Mouse (Mus musculus) forebrain, embryonic 16.5 days (tissue): Measurements from ENCODE around the gene Olfr866. TPM values are rescaled to one million over a fixed set of nuclear protein-coding genes. Genes with fewer than 3 reads are reported as not detected.

Experiments used
- ATAC-seq: fragments of 200-750 bp; cut with Nextera tagmentation; 2 replicates; pipeline ENCODE4 v1.8.0; 2017; ENCODE audit warnings: mild to moderate bottlenecking, moderate library complexity
- H3K27ac ChIP-seq: fragments of 300-500 bp; sonication (generic); 2 replicates; pipeline ENCODE4 v1.5.1; 2014; ENCODE audit warnings: low read length, control low read depth
- H3K27me3 ChIP-seq: fragments of 300-500 bp; sonication (generic); replicated peaks from 2 replicates; pipeline ENCODE4 v1.6.1; 2014; ENCODE audit warnings: low read length; ENCODE audit not compliant: control insufficient read depth, insufficient read depth
- H3K36me3 ChIP-seq: fragments of 300-500 bp; sonication (generic); 2 replicates; pipeline ENCODE4 v1.6.1; 2014; ENCODE audit not compliant: control insufficient read depth, insufficient read depth
- H3K4me1 ChIP-seq: fragments of 300-500 bp; sonication (generic); replicated peaks from 2 replicates; pipeline ENCODE4 v1.6.1; 2014; ENCODE audit warnings: low read length; ENCODE audit not compliant: control insufficient read depth, insufficient read depth
- H3K4me2 ChIP-seq: fragments of 300-500 bp; sonication (generic); 2 replicates; pipeline ENCODE4 v1.6.1; 2014; ENCODE audit warnings: mild to moderate bottlenecking, low read length, control low read depth
- H3K4me3 ChIP-seq: fragments of 300-500 bp; sonication (generic); replicated peaks from 2 replicates; pipeline ENCODE4 v1.5.1; 2014; ENCODE audit warnings: mild to moderate bottlenecking, low read length, control low read depth
- H3K9ac ChIP-seq: fragments of 300-500 bp; sonication (generic); replicated peaks from 2 replicates; pipeline ENCODE4 v1.6.1; 2014; ENCODE audit warnings: low read depth, low read length, control low read depth
- H3K9me3 ChIP-seq: fragments of 300-500 bp; sonication (generic); 2 replicates; pipeline ENCODE4 v1.6.1; 2016; ENCODE audit warnings: low read length; ENCODE audit not compliant: control insufficient read depth
- WGBS: fragments of 180-500 bp; shearing (Covaris S2); extraction: QIAGEN DNeasy Blood & Tissue Kit; methylation state at CpG from one replicate; pipeline ENCODE4 v1.1.7; 2014; 5-methylcytosine and 5-hydroxymethylcytosine counted together
- microRNA-seq: library from miRNA; unstranded; fragments of <30 nt; microRNA quantifications from one replicate; pipeline ENCODE4, GENCODE M21; 2017
- polyA plus RNA-seq: library from polyadenylated mRNA; unstranded; fragments of >200 nt; fragmentation: Nextera tagmentation; extraction: Ambion mirVana; gene quantifications from 2 replicates; pipeline ENCODE4 v1.2.1, GENCODE M21; 2015

Olfr866 gene
- polyA plus RNA-seq: not detected in 2 replicates

DNA sequence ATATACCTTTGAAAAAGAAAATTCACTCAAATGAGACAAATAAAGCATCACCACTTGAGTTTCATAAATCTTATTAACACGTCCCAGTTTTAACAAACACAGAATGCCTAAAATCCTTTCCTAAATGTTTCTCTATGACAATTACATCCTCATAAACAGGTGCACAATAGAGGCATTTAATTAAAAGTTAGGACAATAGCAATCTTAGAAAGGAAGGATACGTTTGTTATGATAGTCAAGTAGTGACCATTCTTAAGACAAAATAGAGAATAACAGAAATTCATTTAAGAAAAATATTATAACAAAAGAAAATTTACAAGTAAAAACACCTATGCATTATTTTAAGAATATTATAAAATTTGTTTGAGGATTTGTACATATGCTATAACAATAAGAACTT is at the start of gene Olfr866:
Gene Olfr866, minus strand, starts transcription at position 101 of the 400 bp plus-strand sequence.
- Histone ChIP-seq H3K4me1 (no peaks in the 10 kb centered on the region), H3K27me3 (no peaks in the 10 kb centered on the region), H3K9me3 (no peaks in the 10 kb centered on the region), H3K4me3 (no peak within 1 kb of the TSS), H3K4me2 (no peak within 1 kb of the TSS), H3K9ac (no peak within 1 kb of the TSS), H3K36me3 (no peaks in the 10 kb centered on the region), H3K27ac (no peak within 1 kb of the TSS)
- WGBS: 82% methylated on average over 2 of the region's 2 CpGs
- no peak for ATAC-seq

DNA sequence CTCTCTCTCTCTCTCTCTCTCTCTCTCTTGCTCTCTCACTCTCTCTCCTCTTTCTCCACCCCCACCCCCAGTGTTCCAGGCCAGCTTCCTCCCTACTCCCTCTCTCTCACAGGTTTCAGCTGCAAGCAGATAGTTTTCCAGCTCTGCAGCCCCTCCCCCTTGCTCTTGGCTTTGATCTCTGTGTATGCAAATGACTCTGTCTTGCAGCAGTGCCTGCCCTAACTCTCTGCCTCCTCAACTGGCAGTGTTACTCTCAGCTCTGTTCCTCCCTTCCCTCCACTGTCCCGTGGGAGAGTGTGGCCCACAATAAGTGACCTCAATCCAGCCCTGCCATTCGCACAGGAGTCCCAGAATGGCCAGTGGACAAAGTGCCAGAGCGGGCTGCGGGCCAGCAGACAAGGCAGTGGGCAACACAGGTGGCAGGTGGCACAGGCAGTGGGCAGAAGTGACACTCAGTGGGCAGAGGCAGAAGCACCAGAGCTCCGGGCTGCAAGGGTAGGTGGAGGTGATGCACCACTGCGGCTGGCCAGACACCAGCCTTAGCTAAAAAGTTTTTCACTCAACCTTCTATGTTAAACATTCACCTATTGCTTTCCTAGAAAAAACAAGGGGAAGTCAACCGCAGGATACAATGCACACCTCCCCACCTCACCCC is 45.8 kb upstream of the Olfr866 start:
- WGBS: 76% methylated on average over 7 of the region's 7 CpGs
- no peaks in the 10 kb centered on the region for H3K36me3 ChIP-seq
- no peak for ATAC-seq
- no peak overlapping the region for H3K4me2 ChIP-seq
- no peaks in the 10 kb centered on the region for H3K4me1 ChIP-seq
- H3K9ac ChIP-seq: no peak overlapping the region
- no peak overlapping the region for H3K27ac ChIP-seq
- H3K27me3 ChIP-seq: no peaks in the 10 kb centered on the region
- peaks cover 23% of the 10 kb centered on the region for H3K9me3 ChIP-seq
- H3K4me3 ChIP-seq: no peak overlapping the region

DNA sequence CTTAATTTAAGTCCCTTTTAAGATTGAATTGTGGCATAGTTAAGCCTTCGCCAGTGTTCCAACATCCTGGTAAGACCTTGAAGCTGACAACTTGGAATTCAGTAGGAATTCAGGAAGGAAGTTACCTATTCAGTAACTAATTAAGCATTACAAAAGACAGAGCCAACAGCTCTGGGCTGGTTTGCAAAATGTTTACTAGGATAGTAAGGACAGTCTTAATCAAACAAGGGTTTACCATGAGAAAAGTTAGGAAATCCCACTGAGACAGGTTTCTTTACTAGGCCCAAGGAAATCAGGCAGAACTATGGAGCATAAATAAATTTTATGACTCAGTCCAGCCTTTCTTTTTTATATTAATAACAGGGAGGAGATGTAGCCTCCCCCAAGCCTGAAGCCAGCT is 43.5 kb upstream of the Olfr866 start:
- H3K9ac ChIP-seq: no peak overlapping the region

DNA sequence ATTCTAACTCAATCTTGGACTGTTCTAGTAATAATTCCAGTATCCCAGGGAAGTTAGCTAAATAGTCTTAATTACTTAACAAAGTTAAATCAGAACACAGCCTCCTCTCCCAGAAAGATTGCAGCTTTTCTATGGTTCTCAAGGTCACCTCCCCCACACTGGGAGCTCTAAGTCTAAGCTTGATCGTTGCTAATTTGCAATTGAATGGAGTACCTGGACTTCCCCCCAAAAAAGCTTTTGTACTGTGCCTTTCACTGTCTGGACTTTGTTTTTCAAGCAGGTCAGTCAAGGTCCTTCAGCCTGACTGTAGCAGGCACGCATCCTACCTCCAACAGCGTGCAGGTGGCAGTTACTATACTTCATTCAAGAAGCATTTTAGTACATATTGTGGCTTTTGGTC is 42.4 kb upstream of the Olfr866 start:
- Histone ChIP-seq H3K27ac (no peak overlapping the region), H3K4me1 (no peaks in the 10 kb centered on the region), H3K9ac (no peak overlapping the region), H3K4me3 (no peak overlapping the region), H3K36me3 (no peaks in the 10 kb centered on the region), H3K4me2 (no peak overlapping the region), H3K27me3 (no peaks in the 10 kb centered on the region), H3K9me3 (peaks cover 10% of the 10 kb centered on the region)
- ATAC-seq: no peak
- WGBS: 58% methylated on average over 3 of the region's 3 CpGs

More for the DNA sequence above, 43.5 kb upstream of the Olfr866 start:
- Histone ChIP-seq H3K4me1 (no peaks in the 10 kb centered on the region), H3K4me2 (no peak overlapping the region), H3K27ac (no peak overlapping the region), H3K9me3 (peaks cover 13% of the 10 kb centered on the region), H3K36me3 (no peaks in the 10 kb centered on the region), H3K4me3 (no peak overlapping the region), H3K27me3 (no peaks in the 10 kb centered on the region)
- 97% methylated on average over 1 of the region's 1 CpGs for WGBS
- no peak for ATAC-seq

DNA sequence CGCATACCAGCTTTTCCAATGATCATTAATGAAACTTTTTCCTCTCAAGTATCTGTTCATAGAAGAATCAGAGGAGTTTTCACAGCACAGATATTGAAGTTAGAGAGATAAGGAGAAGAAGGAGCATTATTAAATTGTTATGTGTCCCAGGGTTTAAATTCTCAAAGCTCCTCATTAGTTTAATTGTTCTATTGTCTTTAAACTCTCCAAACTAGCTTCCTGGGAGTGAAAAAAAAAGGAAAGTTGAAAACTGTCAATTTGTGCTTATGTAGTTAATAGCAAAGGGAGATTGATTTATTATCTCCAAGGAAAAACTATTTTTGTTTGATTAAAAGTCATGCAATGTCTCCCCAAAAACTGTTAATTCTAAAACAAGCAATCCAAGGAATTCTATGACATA is 29.6 kb upstream of the Olfr866 start, which contains the start of gene Olfr867:
Gene Olfr867, minus strand, starts transcription at position 101 of the 400 bp plus-strand sequence.
- Histone ChIP-seq H3K36me3 (no peaks in the 10 kb centered on the region), H3K27ac (no peak within 1 kb of the TSS), H3K9ac (no peak within 1 kb of the TSS), H3K4me1 (no peaks in the 10 kb centered on the region), H3K4me3 (no peak within 1 kb of the TSS), H3K27me3 (no peaks in the 10 kb centered on the region), H3K9me3 (peaks cover 2% of the 10 kb centered on the region; the same call in 1 of the 2 replicates), H3K4me2 (no peak within 1 kb of the TSS)
- no peak for ATAC-seq
- WGBS: 79% methylated on average over 1 of the region's 1 CpGs

DNA sequence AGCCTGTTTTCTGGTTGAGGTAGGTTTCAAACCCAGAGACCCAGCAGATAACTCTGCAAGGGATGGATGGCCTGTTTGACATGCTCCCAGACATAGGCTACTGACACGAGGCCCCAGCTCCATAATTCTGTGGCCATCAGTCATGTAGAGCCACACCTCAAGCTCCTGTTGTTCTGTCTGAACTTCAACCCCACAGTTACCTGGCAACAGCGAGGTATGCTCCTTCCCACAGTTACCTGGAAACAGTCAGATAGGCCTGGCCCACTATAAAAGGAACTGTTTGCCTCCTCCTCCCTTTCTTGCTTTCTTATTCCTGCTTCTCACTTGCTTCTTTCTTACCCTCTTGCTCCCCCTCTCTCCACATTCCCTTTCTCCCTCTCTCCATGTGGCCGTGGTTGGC is 20.1 kb upstream of the Olfr866 start:
- Histone ChIP-seq H3K4me2 (no peak overlapping the region), H3K9me3 (peaks cover 8% of the 10 kb centered on the region; the same call in 1 of the 2 replicates), H3K9ac (no peak overlapping the region), H3K4me1 (no peaks in the 10 kb centered on the region), H3K4me3 (no peak overlapping the region), H3K27ac (no peak overlapping the region), H3K27me3 (no peaks in the 10 kb centered on the region), H3K36me3 (no peaks in the 10 kb centered on the region)
- WGBS: 79% methylated on average over 3 of the region's 3 CpGs
- no peak for ATAC-seq

Small RNA genes lying within 50 kb of the gene (microRNA-seq; reads per million reads assigned to microRNA genes)
- gene Gm26231: not detected
- not detected for gene Gm44395

Other genes with a start within 250 kb of the Olfr866 start
- not detected in 2 replicates for gene Olfr58, start 247.8 kb downstream of the Olfr866 start, polyA plus RNA-seq
- gene Olfr859, start 223.1 kb downstream of the Olfr866 start, polyA plus RNA-seq: not detected in 2 replicates
- not detected in 2 replicates for gene Olfr860, start 178.3 kb downstream of the Olfr866 start, polyA plus RNA-seq
- gene Olfr862, start 140.0 kb downstream of the Olfr866 start, polyA plus RNA-seq: not detected in 2 replicates
- 0.14 and 0.17 TPM in 2 replicates for gene Olfr77, start 111.2 kb downstream of the Olfr866 start, polyA plus RNA-seq
- gene Olfr867, start 29.5 kb upstream of the Olfr866 start, polyA plus RNA-seq: not detected in 2 replicates
- gene Olfr868, start 70.6 kb upstream of the Olfr866 start, polyA plus RNA-seq: not detected in 2 replicates
- not detected in 2 replicates for gene Olfr869, start 101.0 kb upstream of the Olfr866 start, polyA plus RNA-seq
- gene Olfr870, start 146.0 kb upstream of the Olfr866 start, polyA plus RNA-seq: not detected in 2 replicates
- gene Olfr871, start 184.2 kb upstream of the Olfr866 start, polyA plus RNA-seq: not detected in 2 replicates
- not detected in 2 replicates for gene Olfr872, start 209.1 kb upstream of the Olfr866 start, polyA plus RNA-seq